Mouse (Mus musculus) hindbrain, embryonic 10.5 days (tissue): Measurements from ENCODE around the gene H2al1i. TPM values are rescaled to one million over a fixed set of nuclear protein-coding genes. Genes with fewer than 3 reads are reported as not detected.
"Not testable (repeated sequence)": the region's sequence is repeated elsewhere in the genome, so short reads cannot be mapped to it uniquely, and the experiment has no call there.

Experiments
- DNase-seq: peaks from one replicate; pipeline ENCODE4 v3.0.0-alpha.2; 2017; ENCODE audit warnings: low spot score
- H3K27ac ChIP-seq: fragments of 300-500 bp; sonication (generic); 2 replicates; pipeline ENCODE4 v1.5.1; 2016; ENCODE audit warnings: mild to moderate bottlenecking, moderate library complexity
- H3K27me3 ChIP-seq: fragments of 300-500 bp; sonication (generic); 2 replicates; pipeline ENCODE4 v1.6.1; 2016; ENCODE audit warnings: mild to moderate bottlenecking; ENCODE audit not compliant: poor library complexity, insufficient read depth, severe bottlenecking
- H3K36me3 ChIP-seq: fragments of 300-500 bp; sonication (generic); 2 replicates; pipeline ENCODE4 v1.6.1; 2016; ENCODE audit warnings: mild to moderate bottlenecking, moderate library complexity
- H3K4me1 ChIP-seq: fragments of 300-500 bp; sonication (generic); replicated peaks from 2 replicates; pipeline ENCODE4 v1.6.1; 2016; ENCODE audit warnings: mild to moderate bottlenecking
- H3K4me3 ChIP-seq: fragments of 300-500 bp; sonication (generic); 2 replicates; pipeline ENCODE4 v1.5.1; 2016; ENCODE audit warnings: mild to moderate bottlenecking, moderate library complexity
- H3K9me3 ChIP-seq: fragments of 300-500 bp; sonication (generic); 2 replicates; pipeline ENCODE4 v1.6.1; 2016; ENCODE audit warnings: mild to moderate bottlenecking, moderate library complexity
- WGBS: fragments of 180-500 bp; shearing (Covaris S2); methylation state at CpG from one replicate; pipeline ENCODE4 v1.1.7; 2016; 5-methylcytosine and 5-hydroxymethylcytosine counted together
- polyA plus RNA-seq: library from polyadenylated mRNA; unstranded; fragments of >200 nt; fragmentation: Nextera tagmentation; extraction: Ambion mirVana; gene quantifications from 2 replicates; pipeline ENCODE4 v1.2.1, GENCODE M21; 2016

Gene H2al1i
- polyA plus RNA-seq, 1 experiment from 2014 or later, result not detected

DNA sequence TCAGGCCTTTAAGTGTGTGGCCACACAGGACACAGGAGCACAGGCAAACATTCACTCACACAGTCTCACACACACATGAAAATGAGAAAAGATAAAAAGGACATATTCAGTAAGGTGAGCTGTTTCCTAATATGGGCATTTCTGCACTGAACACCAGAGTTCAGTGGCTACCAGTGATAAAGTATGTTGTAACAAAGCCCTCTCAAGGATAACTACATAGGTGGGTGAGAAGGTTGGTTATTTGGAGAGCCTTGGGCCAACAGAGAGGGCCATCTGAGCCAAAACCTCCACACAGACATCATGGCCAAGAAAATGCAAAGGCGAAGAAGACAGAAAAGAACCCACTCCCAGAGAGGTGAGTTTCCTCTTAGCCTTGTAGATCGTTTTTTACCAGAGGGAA, 3.1 kb downstream of the H2al1i start, which contains the start of gene H2al1j:
H2al1j (plus strand) TSS at position 301 of the 400 bp plus-strand sequence.
- not testable (repeated sequence) for H3K27ac ChIP-seq, H3K4me1 ChIP-seq
- 84% methylated on average over 2 of the region's 2 CpGs for WGBS

DNA sequence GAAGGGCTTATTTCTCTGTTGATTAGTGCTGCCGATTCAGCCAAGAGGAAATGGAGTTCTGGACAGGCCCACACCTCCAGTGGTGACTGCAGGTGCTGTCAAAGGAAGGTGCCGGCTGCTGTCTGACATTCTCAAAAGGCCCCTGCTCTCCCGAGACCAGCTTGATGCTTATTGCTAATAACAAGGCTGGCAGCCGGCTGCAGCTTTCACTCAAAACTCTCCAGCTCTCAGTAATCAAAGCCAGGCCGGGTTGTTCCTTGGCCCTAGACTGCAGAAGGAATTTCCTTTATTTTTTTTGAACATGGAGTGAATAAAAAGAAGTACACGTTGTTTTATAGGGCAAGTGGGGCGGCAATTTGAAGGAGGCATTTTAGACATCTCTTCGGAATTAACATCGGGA, 21.3 kb downstream of the H2al1i start:
- H3K27me3 ChIP-seq, result peaks cover 7% of the 10 kb centered on the region; the same call in 1 of the 2 replicates
- DNase-seq, result peak; percentile 32

More for the DNA sequence above, 3.1 kb downstream of the H2al1i start, which contains the start of gene H2al1j:
- not testable (repeated sequence) for H3K36me3 ChIP-seq, H3K4me3 ChIP-seq, H3K9me3 ChIP-seq, DNase-seq
- H3K27me3 ChIP-seq, result peaks cover 11% of the 10 kb centered on the region; the same call in 1 of the 2 replicates

DNA sequence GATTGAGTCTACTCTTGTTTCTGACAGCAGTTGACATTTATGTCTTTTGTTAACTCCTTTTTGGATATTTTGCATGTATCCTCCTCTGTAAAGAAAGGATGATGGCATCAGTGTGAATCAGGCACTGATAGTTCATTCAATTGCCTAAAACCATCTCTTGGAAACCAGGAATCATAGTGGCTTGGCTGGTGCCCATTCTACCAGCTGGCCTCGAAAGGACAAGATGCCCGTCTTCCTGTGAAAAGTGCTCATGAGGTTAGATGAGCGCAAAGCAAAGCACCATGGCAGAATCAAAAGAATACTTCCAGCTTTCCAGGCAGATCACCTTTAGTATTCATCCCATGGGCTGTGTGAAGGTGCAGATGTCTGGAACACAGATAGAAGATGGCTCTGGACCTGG, 22.3 kb downstream of the H2al1i start:
- peaks cover 6% of the 10 kb centered on the region; the same call in 1 of the 2 replicates for H3K27me3 ChIP-seq
- H3K27ac ChIP-seq, result no peak overlapping the region
- no peaks in the 10 kb centered on the region for H3K4me1 ChIP-seq
- DNase-seq, result no peak
- WGBS, result 85% methylated on average over 3 of the region's 3 CpGs
- no peak overlapping the region for H3K4me3 ChIP-seq
- no peaks in the 10 kb centered on the region for H3K9me3 ChIP-seq
- H3K36me3 ChIP-seq, result no peaks in the 10 kb centered on the region

More for the DNA sequence above, 21.3 kb downstream of the H2al1i start:
- Histone ChIP-seq H3K4me3 (no peak overlapping the region), H3K4me1 (no peaks in the 10 kb centered on the region), H3K27ac (no peak overlapping the region), H3K36me3 (no peaks in the 10 kb centered on the region), H3K9me3 (no peaks in the 10 kb centered on the region)
- 62% methylated on average over 9 of the region's 9 CpGs for WGBS

DNA sequence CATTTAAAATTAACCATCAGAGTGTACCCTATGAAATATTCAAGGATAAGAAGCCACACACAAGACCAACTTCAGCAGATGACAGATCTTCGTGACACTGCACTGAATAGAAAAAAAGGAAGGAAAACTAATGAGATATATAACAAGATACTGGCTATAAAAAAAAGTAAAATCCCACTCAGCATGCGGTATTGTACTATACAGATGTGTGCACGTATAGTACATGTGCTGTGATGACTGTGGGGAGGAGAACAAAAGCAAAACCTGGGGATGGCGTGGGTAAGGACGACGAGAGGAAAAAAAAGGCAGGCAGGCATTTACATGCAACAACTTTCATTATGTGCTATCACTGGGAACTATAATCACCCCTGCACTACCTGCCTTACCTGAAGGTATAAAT, 36.4 kb downstream of the H2al1i start:
- Histone ChIP-seq H3K27ac (no peak overlapping the region), H3K27me3 (peaks cover 53% of the 10 kb centered on the region), H3K4me1 (no peaks in the 10 kb centered on the region), H3K4me3 (no peak overlapping the region), H3K9me3 (no peaks in the 10 kb centered on the region), H3K36me3 (no peaks in the 10 kb centered on the region)
- DNase-seq, result no peak
- 85% methylated on average over 6 of the region's 6 CpGs for WGBS

DNA sequence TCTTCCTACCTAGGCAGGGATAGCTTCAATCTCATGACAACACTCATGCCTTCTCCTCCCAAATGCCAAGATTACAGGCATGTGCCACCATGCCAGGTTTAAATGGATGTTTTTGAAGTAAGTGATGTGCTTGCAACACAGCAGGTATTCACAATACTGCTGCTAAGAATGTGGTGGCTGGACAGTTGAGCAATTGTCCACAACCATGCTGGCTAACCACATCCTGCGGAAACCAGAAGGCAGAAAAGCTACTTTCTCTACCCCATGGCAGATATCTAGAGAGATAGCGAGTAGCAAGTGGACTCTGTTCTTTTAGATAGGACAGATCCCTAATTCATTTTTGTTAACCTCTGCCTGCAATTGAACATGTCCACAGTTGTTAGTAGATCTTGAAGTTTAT, 36.8 kb downstream of the H2al1i start:
- Histone ChIP-seq H3K9me3 (no peaks in the 10 kb centered on the region), H3K36me3 (no peaks in the 10 kb centered on the region), H3K27ac (no peak overlapping the region), H3K4me1 (no peaks in the 10 kb centered on the region), H3K4me3 (no peak overlapping the region), H3K27me3 (peaks cover 53% of the 10 kb centered on the region)
- DNase-seq, result no peak
- 89% methylated on average over 2 of the region's 2 CpGs for WGBS

DNA sequence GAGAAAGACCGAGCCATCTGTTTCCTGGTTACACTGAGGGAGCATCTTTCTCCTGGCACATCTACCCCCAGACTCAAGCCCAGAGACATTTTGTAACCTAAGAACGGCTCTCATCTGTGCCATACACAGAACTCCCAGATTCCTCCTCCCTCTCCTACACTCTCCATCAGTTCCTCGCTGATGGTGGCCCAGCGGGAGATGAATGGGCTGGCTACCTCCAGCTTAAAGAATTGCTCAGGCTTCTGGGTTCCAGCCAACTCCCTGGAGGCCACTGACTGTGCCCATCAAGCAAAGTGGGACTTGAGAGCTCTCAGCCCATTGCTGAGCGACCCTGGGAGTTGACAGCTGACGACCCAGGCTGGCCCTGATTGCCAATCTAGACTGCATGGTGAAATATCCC, 39.4 kb downstream of the H2al1i start:
- Histone ChIP-seq H3K27me3 (peaks cover 56% of the 10 kb centered on the region), H3K36me3 (no peaks in the 10 kb centered on the region), H3K9me3 (no peaks in the 10 kb centered on the region), H3K4me1 (no peaks in the 10 kb centered on the region), H3K4me3 (no peak overlapping the region), H3K27ac (no peak overlapping the region)
- no peak for DNase-seq
- 64% methylated on average over 6 of the region's 6 CpGs for WGBS

DNA sequence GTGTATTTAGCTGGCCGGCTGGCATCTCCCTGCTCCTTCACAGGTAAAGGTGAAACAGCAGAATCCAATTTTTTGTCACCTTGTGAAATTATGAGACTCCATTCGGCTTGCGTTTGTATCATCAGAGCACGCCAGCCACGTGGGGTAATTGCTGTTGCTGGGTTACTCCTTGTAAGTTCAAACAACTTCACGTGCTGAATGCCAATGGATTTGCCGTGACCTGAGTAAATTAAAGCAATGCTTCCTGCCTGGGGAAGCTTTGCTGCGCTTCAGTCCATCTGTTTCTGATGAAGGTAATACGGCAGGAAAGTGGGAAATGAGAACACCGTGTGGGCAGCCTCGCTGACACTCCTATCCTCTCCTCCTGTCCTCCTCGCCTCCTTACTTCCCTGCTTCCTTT, 40.7 kb downstream of the H2al1i start:
- Histone ChIP-seq H3K27ac (no peak overlapping the region), H3K9me3 (no peaks in the 10 kb centered on the region), H3K36me3 (no peaks in the 10 kb centered on the region), H3K27me3 (peaks cover 60% of the 10 kb centered on the region), H3K4me1 (no peaks in the 10 kb centered on the region), H3K4me3 (no peak overlapping the region)
- no peak for DNase-seq
- 67% methylated on average over 12 of the region's 12 CpGs for WGBS

Other genes starting within 250 kb of the H2al1i start
- not detected in 2 replicates for gene H2al1a, start 25.4 kb upstream of the H2al1i start, polyA plus RNA-seq
- gene H2al1b, start 22.2 kb upstream of the H2al1i start, polyA plus RNA-seq, result not detected in 2 replicates
- not detected in 2 replicates for gene H2al1c, start 19.0 kb upstream of the H2al1i start, polyA plus RNA-seq
- not detected in 2 replicates for gene H2al1d, start 15.8 kb upstream of the H2al1i start, polyA plus RNA-seq
- gene H2al1e, start 12.7 kb upstream of the H2al1i start, polyA plus RNA-seq, result not detected in 2 replicates
- not detected in 2 replicates for gene H2al1f, start 9.5 kb upstream of the H2al1i start, polyA plus RNA-seq
- not detected in 2 replicates for gene H2al1g, start 6.4 kb upstream of the H2al1i start, polyA plus RNA-seq
- gene H2al1h, start 3.2 kb upstream of the H2al1i start, polyA plus RNA-seq, result not detected in 2 replicates
- gene H2al1j, start 3.2 kb downstream of the H2al1i start, polyA plus RNA-seq, result not detected in 2 replicates